Mouse (Mus musculus) mesoderm, embryonic 11.5 days (tissue): ENCODE measurements around the gene BC107364.
A peak's percentile ranks its signal among the peaks of the same experiment; 100 is the strongest.
"Not testable (repeated sequence)": the region's sequence is repeated elsewhere in the genome, so short reads cannot be mapped to it uniquely, and the experiment has no call there.

Experiments
- DNase-seq: peaks from one replicate; pipeline ENCODE4 v3.0.0-alpha.2; 2012; ENCODE audit warnings: low read depth, low spot score

BC107364 gene

DNA sequence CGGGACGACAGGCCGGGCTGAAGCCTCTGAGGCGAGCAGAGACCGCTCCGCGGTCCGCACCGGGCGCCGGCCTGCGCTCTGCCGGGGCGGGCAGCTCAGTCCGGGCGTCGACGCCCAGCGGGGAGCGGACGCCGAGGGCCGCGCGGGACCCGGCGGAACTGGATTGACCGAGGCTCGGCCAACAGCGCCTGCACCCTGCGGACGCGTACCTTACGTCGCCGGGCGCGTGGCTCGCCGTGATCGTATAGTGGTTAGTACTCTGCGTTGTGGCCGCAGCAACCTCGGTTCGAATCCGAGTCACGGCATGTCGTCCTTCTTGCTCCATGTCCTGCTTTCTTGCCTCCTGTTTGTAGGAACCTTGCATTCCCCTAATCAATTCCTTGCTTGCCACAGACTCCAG is at the start of gene BC107364:
TSS of gene BC107364 (minus strand) at position 45 of the 400 bp plus-strand sequence.
- not testable (repeated sequence) for DNase-seq

DNA sequence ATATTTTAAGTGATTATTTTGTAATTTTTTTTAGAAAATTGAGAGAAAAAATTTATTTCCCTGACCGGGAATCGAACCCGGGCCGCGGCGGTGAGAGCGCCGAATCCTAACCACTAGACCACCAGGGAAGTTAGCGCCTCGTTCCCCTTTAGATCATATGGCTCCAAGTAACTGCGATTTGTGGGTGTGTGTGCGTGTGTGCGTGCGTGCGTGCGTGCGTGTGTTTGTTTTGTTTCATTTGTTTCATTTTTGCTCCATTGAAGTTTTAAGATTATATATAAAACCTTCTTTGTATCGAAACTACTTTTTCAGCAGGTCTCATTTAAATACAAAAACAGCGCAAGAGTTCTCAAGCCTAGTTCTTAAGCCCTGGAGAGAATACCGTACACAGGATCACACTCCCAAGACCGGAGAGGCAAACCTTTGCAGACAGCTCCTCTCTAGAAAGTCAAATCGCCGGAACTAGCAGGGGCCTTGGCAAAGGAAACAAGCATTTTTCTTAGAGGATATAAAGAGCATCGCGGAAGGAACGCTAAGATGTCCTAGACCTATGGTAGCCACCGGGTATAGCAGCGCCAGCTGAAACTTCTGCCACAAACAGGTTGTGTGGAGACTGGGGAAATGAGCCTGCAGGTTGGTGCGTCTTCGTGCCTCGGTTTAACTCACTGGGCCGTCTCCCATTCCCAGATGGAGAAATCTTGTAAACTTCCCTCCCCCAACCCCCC is 49.4 kb upstream of the BC107364 start:
- DNase-seq, result peak; percentile 91

DNA sequence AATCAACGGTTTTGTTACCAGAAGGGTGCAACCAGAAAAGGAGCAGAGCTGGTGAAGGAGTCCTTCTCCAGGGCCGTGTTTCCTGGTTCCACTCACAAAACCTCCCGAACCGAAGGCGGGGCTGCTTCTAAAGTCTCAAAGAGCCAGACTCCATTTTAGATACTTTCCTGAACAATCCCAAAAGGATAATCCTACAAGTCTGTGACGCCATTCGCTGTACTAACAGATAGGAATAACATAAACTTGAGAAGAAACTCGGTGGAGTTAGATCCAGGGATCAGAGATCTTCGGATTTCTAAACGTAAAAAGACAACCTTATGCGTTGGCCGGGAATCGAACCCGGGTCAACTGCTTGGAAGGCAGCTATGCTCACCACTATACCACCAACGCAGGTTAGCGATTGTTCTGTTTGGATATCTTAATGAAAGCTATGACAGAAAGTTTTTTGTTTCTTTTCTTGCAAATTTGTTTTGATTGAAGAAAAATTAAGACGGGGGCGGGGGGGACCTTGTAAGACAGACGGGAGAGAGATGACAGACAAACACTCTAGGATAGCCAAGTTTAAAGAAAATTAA is 48.7 kb upstream of the BC107364 start:
- DNase-seq, result peak; percentile 88

DNA sequence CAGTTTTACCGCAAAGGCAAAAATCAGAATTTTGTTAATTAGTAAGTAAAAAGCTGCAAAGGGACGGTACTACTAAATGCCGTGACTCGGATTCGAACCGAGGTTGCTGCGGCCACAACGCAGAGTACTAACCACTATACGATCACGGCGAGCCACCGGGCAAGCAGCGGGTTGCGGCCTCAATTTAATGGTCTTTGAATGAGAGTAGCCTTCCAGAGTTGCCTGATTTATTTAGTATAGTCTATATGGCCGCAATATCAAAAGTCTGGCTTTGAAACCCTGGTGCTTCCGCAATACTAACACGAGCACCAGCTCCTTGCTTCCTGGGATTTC is 48.1 kb upstream of the BC107364 start:
- DNase-seq, result peak; percentile 91

DNA sequence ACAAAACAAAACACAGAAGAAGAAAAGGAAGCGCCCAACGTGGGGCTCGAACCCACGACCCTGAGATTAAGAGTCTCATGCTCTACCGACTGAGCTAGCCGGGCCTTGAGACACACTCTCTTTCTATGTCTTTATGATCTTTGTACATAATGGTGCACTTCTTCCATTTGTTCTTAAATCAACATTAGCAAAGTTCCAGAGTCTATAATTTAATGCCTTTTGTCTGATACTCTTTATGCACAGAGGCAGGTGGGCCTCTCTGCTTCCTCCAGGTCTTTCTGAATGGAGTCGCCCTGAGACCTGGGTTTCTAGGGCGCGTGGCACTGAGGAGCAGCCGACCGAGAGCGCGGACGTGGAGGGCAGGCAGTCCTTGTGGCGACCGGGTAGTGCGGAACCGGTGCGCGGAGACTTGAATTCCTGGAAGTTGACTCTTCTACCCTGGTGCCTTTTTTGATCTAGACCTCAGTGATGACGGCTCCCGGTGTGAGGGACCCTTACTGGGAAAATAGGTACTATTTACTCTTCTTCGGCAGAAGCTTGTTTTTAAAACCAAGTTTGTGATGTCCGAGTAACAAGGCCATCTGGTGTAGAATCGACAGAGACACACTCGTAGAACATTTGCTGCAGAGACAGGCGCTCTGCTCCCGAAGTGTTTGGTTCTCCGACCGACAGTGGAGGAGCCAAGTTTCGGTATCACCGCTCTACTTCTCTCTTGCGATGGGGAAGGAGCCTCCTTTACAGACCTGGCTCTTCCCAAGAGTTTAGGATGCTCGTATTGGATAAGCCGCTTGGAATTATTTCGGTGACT is 47.6 kb upstream of the BC107364 start:
- DNase-seq, result peak; percentile 83

DNA sequence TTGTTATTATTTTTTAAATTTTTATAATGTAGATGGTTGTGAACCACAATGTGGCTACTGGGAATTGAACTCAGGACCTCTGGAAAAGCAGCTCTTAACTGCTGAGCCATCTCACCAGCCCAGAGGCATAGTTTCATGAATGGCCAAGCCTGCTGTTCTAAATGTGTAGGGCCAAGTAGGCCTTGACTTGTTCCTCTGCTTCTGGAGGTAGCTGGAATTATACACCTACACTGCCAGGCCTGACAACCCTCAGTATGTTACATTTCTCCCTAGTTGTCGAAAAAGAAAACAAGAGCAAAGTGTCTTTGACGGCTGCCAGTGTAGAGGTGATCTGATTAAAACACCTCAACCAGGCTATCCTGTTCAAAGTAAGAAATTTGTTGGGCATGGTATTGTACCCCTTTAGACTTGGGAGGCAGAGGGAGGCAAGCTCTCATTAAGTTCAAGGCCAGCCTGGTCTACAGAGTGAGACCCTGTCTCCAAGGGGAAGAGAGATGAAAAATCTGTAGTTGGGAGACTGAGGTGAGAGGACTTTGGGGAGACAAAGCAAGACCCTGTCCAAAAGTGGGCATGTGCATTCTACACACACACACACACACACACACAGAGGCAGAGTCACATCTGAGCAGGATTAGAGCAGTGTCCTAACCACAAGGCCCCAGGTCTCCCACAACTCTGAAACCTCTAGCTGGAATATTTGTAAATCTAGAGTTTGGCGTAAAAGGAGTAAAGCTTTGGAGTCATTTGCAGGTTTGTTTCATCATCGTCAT is 46.6 kb upstream of the BC107364 start:
- DNase-seq, result no peak

DNA sequence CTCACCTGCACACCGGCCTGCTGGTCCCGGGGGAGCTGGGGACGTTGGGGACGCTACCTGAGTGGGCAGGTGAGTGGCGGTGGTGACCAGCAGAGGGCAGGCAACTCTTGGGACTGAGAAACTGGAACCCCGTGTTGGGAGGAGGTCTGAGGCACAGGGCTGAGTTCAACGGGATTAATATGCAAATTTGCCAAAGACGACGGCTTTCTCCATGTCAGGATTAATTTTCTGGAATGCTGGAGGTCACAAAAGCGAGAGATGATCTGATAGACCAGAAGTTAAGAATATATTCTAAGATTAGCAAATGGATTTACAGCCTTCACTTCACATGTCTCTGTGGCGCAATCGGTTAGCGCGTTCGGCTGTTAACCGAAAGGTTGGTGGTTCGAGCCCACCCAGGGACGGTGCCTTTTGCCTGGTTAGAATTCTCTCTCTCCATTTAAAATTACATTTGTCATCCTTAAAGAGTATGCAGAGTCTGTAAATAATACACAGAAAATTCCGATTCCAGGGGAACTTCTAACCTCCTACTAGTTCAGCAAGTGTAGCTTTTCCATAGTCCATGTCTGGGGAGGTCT is 45.4 kb upstream of the BC107364 start:
- peak; percentile 83 for DNase-seq

DNA sequence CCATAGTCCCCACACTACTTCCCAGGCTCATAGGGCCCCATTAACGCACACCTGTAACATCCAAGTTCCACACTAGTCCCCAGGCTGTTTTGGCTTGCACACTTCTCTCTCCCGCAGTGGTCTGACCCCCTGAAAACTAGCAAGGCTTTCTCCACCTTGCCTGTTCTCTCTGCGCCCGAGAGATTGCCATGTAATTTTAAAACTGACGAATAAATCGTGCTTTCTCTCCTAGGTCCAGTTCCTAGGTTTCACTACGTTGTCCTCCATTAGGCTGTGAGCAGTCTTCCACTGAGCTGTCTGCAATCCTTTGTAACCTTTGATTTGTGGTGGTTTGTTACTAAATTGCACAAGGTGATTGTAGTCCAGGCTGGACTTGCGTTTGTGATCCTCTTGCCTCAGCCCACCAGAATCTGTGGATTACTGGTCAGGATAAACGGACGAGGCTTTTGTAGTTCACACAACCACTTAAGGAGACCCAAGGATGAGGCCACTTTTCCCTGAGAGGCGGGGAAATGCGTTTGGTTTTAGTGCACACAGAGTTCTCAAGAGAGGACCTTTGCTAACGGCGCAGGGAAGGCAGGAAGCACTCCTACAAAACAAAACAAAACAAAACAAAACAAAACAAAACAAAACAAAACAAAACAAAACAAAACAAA is 44.6 kb upstream of the BC107364 start:
- not testable (repeated sequence) for DNase-seq

DNA sequence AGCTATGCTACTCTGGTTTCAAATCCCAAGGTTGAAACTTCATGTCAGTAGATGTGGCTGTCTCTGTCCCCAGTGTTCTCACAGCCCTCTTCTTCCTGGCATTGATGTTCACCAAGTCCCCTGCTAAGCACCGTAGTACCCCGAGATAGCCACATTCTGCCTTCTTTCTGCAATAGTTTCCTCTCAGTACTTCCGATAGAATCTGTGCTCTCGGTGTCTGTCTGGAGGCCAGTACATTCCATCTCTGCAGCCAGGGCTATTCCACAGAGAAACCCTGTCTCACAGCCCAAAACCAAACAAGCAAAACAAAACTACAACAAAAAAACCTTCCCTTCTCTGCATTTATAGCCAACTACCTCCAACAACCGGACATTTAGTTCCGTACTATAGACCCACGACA is 44.1 kb upstream of the BC107364 start:
- no peak for DNase-seq

DNA sequence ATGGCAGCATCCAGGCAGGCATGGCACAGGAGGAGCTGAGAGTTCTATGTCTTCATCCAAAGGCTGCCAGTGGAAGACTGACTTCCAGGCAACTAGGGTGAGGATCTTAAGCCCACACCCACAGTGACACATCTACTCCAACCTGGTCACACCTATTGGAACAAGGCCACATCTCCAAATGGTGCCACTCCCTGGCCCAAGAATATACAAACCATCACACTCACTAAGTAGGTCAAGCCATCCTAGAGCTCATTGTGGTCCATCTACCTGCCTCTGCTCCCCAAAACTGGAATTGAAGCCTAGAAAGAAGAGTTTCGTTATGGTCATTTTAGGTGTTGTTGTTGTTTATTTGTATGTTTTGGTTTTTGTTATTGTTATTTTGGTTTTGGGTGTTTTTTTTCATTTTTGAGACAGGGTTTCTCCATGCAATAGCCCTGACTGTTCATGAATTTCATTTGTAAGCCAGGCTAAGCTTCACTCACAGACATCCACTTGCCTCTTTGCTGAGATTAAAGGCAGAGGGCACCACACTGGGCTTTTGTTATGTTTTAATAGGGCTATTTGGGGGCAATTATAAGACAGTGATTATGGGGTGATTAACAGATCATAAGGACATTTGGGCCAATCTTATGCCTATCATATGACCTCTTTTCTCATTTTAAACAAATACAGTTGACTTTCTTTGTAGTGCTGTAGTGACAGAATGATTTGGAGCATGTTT is 43.5 kb upstream of the BC107364 start:
- DNase-seq, result no peak

DNA sequence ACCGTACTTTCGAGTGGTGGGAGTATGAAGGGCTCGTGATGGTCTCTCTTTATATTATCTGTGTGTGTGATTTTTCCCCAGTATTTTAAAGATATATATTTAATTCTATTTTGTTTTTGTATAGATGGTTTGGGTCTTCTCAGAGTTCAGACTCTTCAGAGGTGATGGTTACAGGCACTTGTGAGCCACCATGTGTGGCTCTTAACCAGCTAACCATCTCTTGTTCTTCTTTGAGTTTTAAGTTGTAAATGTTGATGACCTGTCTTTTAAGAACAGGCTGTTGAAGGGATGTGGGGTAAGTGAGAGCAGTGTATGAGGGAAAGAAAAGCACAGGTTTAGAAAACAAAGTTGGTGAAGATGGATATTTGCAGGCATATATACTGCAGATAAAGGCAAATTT is 42.8 kb upstream of the BC107364 start:
- no peak for DNase-seq

DNA sequence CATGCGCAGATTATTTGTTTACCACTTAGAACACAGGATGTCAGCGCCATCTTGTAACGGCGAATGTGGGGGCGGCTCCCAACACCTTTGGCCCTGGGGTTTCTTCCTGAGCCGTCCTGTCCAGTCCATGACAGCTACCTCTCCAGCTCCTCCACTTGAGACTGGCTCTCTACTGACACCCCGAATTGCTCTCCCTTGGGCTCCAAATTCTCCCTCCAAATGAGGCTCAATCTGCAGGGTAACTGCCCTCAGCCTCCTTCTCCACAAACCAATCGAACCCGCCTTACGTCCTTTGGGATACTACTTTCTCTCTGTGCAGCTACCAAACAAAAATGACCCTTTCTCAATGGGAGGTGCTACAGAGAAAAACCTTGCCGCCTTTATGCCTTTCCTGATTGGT is 42.4 kb upstream of the BC107364 start:
- DNase-seq, result not testable (repeated sequence)

DNA sequence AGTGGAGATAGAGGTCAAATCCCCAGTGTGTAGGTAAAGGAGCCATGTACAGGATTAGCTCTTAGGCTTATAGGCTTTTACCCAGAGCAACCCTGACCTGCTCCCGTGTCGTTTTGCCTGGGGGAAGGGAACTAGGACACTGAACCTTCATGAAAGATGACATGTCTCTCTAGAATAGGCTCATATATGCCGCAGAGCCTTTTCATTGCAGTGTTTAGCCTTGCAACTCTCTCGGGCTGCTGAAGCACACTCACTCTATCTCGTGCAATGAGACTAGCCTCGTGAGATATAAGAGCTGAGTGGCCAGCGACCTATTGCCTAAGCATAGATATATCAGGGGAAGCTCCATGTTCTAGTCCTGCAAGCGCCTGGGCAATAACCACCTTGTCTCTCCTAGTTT is 37.5 kb upstream of the BC107364 start:
- not testable (repeated sequence) for DNase-seq

DNA sequence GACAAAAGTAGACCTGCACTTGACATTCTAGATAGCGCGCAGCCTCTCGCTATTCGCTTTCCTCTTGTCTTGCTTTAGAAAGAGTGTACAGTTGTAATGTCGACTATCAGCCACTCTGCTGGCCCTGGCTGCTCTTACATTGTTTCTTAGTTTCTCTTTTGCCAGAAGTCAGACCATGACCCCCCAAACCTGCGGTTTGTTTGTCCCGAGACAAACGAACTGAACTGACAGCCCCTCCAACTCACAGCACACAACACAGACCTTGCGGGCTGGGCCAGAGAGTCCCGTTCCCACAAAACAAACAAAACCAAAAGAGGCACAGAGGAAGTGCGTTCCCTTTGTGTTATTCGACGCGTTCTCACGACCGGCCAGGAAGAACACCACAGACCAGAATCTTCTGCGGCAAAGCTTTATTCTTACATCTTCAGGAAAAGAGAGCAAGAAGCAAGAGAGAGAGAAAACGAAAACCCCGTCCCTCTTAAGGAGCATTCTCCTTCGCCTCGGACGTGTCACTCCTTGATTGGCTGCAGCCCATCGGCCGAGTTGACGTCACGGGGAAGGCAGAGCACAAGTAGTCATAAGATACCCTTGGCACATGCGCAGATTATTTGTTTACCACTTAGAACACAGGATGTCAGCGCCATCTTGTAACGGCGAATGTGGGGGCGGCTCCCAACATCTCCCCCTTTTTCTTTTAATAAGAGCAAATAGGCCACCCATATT is 37.0 kb upstream of the BC107364 start:
- not testable (repeated sequence) for DNase-seq

DNA sequence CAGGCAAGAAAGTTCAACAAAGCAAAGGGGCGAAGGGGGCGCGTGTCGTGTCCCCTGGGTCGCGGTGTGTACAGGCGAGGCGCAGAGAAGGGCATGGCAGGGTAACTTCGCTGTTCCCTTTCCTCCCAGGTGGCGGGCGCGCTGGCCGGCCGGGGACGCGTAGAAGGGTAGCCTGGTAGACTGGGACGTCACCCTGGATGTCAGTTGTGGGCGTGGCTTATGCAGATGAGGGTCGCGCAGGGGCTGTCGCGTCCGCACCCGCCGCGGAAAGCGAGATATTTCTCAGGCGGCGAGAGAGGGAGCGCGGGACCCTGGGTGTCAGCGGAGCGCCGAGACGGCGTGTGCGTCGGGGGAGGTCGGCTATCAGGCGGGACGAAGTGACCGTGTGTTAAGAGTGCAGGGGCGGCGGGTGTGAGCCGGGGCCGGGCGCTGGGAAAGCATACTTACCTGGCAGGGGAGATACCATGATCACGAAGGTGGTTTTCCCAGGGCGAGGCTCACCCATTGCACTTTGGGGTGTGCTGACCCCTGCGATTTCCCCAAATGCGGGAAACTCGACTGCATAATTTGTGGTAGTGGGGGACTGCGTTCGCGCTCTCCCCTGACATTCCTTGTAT is 36.3 kb upstream of the BC107364 start:
- not testable (repeated sequence) for DNase-seq

DNA sequence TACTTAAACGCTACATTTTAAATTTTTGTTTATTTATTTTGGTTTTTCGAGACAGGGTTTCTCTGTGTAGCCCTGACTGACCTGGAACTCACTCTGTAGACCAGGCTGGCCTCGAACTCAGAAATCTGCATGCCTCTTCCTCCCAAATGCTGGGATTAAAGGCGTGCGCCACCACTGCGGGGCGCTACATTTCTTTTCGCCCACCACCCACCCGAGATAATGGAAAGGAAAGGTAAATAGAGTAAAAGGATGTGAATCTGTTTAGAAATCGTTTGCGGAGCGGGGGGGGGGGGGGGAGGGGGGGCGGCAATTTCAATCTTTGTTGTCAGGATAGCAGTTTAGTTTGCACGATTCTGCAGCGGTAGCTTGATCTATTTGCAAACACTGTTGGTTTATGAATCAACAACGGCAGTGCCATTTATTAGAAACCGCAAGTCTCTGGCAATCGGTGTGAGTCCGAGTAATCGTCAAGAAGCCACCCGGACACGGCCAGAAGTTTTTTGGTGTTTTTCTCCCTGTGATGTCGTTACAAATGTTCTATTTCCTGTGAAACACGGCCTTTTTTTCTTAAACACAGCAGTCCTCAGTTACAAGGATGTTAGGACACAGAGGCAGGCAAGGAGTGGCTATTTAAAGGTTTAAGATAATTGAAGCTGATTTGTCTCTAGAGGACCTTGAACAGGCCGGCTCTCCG is 35.6 kb upstream of the BC107364 start:
- no peak for DNase-seq

DNA sequence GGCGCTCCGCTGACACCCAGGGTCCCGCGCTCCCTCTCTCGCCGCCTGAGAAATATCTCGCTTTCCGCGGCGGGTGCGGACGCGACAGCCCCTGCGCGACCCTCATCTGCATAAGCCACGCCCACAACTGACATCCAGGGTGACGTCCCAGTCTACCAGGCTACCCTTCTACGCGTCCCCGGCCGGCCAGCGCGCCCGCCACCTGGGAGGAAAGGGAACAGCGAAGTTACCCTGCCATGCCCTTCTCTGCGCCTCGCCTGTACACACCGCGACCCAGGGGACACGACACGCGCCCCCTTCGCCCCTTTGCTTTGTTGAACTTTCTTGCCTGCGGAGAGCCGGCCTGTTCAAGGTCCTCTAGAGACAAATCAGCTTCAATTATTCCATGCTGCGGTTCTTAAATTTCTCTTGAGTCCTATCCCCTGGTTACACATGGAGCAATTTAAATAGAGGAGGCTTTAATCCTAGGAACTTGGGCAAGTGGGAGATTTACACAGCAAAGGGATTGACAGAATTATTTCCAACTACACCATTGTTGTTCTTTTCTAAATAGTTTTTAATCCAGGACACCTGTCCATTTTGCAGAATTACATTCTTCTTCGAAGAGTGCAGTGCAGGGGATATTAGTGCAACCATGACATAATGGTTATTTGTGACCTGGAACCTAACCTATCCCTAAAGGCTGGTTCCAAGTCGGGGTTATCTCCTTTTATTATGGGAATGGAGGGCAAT is 34.9 kb upstream of the BC107364 start:
- not testable (repeated sequence) for DNase-seq
